Mouse (Mus musculus): Measurements from ENCODE around the gene Fam155a.
A peak's percentile ranks its signal among the peaks of the same experiment; 100 is the strongest.
"Not testable (repeated sequence)": the region's sequence is repeated elsewhere in the genome, so short reads cannot be mapped to it uniquely, and the experiment has no call there.

The Fam155a gene

DNA sequence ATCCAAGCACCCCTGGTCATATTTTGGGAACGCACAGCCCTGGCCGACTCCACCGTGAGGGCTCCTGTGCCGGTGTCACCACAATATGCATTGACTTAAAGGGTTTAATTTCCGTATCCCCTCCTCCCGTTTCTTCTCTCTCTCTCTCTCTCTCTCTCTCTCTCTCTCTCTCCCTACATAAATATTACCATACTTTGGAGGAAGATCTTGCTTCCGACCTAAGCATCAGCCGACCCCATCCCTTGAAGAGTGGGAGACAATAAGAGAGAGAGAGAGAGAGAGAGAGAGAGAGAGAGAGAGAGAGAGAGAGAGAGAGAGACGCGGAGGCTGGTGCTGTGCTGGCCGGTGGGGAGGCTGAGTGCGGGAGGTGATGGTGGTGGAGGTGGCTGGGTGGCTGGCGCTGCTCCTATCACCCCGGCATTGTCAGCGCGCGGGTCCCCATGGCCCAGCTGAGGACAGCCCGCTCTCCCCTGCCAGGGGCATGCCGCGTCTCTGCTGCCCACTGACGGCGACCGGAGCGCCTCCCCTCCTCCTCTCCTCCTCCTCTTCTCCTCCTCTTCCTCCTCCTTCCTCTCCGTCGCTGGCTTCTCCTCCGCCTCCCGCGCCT, at the start of gene Fam155a:
TSS of gene Fam155a (minus strand) at position 163 of the 607 bp plus-strand sequence.
- DNase-seq (ENCODE audit: low read depth, low spot score): no peak

DNA sequence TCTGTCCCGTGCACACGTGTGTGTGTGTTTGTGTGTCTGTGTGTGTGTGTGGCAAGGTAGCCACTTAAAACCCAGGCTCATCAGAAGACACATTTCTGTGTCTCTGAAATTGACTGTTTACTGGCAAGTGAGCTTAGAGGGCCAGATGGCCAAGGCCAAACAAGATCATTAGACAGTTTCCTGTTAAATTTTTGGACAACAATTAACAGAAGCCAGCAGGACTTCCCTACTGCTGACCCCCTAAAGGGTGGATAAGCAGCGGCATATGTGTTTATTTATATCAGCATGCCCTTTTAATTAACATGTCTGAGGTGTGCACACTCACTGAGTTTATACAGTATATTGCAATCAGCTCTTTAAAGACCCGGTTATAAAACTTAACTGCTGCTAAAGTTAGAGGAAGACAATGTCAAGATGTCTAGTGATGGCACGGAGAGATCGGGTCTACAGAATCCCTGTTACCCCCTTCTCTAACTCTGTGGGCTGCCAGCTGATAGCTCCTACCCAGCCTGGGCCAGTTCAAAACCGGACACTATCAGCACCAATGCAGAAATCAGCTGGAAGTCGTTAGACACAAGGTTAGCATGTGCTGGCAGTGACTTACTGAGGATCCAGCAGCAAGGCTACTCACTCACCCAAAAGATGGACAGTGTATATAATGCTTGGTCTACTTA, 42.4 kb upstream of the Fam155a start:
- DNase-seq (ENCODE audit: low read depth, low spot score): no peak

DNA sequence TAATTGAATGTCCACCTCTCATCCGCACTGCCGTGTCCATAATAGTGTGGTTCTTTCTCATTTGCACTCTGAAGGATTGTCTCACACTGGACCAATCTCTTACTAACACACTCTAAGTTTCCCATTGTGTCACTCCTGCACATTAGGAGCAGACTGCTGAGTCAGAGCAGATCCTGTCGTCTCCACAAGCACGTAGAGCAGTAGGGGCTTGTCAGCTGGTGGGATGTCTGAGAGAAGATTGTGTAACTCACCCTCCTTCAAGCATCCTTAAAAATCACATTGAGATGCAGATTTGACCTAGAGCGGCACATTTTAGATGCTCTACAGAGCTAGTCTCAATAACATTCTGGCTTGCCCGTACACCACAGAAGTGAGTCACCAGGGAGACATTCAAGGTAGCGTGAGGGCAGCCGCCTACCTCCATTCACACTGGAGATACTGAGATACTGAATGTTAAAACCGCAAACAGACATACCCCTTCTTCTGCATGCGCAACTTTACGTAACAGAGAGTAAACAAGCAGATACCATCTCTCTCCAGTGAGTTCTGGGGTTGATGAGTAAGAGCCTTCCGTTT, 40.1 kb upstream of the Fam155a start:
- DNase-seq (ENCODE audit: low read depth, low spot score): no peak

DNA sequence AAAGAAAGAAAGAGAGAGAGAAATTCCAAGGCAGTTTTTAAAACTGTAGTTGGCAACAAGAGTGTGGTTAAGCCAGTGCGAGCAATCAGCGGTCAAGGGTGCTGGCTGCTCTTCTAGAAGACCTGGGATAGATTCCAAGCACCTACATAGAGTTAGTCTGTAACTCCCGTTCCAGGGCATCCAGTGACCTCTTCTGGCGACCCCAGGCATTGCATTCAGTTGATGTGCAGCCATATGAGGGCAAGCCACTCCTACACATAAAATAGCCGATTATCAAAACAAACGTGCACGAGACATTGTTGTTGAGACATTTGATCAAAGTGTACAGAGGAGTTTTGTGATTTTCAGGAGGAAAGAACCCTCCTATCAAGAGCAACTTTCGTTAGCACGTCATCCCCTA, 37.6 kb upstream of the Fam155a start:
- DNase-seq (ENCODE audit: low read depth, low spot score): peak; percentile 57

DNA sequence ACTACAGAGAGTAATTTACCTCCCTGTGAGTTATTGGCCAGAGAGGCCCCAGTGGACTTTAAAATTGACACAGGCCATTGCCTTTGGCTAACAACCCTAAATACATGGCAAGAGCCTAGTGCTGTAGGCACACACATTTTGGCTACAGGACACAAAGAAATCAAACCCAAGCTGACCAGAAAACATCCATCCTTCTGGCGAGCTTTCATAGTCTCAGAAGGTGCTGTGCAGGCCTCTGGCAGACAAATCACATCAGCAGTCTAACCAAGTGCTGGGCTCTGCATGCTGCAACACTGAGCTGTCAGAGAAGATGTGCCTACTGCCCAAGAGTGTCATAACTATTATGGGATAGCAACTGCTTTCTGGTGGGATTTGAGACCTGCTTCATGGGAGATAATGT, 34.7 kb upstream of the Fam155a start:
- no peak for DNase-seq (ENCODE audit: low read depth, low spot score)

DNA sequence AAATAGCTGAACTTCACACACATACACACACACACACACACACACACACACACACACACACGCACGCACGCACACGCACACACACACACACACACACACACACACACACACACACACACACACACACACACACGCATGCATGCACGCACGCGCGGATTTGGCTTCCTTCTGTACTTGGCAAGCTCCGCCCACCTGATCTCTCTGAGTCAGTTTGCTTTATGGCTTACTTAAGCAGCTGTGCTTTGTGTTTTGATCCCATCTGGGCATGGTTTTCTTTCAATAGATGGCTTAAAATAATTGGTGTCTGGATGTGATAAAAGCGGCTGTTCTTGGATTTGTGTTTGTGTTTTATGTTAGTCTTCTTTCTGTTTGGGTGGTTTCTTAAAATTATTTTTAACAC, 29.4 kb upstream of the Fam155a start:
- not testable (repeated sequence) for DNase-seq (ENCODE audit: low read depth, low spot score)

DNA sequence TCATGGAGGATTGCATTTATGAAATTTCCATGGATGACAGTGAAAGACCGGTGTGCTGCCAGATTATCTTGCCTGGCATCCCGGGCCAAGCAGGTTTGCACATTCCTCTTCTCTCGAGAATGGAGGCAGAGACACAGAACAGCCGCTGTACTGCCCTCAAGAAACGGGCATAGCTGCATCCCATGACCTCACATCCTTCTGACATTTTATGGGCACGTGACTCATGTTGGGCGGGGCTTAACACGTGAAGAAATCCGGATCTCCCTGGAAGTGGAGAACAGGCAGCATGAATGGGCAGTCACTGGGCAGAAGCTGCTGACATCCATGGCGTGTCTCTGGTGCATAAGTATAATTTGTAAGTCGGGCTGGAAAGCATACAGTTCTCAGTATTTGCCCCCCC, 29.0 kb upstream of the Fam155a start:
- DNase-seq (ENCODE audit: low read depth, low spot score): no peak

DNA sequence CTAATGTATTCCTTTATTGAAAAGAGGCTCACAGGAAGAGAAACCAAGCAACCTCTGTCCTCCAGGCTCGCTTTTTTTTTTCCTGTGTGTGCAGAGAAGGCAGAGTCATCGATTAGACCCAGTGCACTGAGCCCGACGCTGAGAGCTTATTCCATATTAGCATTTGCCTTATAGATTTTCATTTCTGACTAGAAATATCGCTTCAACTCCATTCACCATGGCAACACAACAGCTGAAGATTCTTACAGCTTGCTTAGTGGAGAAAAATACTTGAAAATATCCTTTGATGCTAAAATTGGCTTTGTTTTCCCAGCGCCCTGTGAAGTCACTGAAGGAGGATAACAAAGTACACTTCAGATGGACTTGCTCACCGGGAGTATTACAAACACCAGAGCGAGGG, 26.6 kb upstream of the Fam155a start:
- no peak for DNase-seq (ENCODE audit: low read depth, low spot score)

DNA sequence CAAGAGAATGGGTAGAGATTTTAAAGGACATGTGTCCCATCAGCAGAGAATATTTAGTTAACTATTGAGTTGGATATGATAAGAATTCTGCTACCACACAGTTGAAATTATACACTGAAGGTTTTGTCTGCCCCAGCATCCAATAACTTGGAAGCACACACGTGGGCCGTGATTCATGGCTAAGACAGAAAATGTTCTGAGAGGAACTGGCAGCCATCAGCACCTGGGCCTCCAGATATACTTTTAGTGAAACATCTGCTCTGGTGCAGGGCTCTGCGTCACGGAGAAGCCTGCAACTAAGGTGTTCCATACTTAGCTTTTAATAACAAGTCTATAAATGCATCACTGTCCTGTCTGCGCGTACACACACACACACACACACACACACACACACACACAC, 24.8 kb upstream of the Fam155a start:
- no peak for DNase-seq (ENCODE audit: low read depth, low spot score)

DNA sequence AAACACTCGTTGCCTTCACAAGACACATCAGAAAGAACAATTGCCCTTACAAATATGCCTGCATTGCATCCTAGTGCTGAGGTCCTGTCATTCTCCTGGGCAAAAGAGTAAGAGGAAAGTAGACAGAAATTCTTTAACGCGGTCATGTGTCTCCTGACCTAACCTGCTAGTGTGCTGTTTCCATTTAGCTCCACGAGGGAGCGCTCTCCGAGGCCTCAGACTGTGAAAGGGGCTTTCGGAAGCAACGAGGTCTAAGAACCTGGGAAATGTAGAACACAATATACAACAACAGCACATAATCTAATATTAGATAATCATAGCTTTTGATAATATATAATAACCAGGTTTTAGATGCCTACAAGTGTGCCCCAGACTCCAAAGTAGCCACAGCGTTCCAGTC, 22.4 kb upstream of the Fam155a start:
- DNase-seq (ENCODE audit: low read depth, low spot score): peak; percentile 20

DNA sequence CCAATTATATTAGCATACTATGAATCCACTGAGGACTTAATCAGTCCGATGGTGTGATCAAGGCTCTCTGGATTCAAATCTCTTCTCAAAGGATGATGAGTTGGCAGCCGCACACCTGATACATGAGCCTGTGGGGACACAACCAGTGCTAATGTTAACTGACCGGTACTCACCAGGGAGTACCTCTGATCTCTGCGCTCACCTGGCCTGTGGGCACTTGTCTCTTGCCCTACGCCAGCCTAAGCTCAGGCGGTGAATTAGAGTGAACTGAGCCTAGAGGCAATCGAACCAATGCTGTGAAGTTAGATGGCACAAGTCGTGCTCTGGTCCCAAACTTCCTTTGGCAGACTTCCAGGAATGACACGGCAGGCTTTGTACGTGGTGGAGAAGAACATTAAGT, 9.4 kb upstream of the Fam155a start:
- DNase-seq (ENCODE audit: low read depth, low spot score): no peak

DNA sequence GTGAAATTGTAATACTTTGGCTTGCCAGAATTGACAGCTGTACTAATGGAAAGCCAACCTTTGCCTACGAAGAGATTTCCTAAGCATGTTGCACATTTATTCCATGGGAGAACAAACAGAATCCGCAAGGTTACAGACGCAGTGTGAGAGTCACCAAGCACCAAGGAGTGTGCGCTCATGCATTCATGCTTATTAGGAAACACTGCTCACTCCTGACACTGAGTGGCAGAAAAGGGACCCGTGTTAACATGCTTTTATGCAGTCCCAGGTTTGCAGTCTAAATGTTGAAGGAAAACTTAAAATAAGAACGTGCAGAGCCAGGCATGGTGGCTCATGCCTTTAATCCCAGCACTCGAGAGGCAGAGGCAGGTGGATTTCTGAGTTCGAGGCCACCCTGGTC, 7.2 kb upstream of the Fam155a start:
- no peak for DNase-seq (ENCODE audit: low read depth, low spot score)

DNA sequence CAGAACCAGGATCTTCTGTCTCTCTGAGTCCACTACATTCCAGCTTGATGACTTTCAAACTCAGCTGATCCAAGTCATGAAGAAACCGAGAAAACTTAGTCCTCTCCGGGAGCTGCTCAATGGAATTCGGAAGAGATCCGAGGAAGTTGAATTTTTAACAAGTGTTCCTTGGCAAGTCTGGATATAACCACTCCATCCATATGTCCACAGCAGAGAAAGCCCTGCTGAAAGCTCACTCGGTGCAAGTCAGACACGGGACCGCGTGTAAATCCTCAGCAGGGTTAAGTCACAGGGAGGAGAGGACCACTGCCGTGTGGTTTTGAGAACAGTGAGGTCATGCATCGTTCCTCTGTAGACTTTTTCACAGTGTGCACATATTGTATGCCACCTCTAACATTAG, 5.9 kb upstream of the Fam155a start:
- DNase-seq (ENCODE audit: low read depth, low spot score): no peak

DNA sequence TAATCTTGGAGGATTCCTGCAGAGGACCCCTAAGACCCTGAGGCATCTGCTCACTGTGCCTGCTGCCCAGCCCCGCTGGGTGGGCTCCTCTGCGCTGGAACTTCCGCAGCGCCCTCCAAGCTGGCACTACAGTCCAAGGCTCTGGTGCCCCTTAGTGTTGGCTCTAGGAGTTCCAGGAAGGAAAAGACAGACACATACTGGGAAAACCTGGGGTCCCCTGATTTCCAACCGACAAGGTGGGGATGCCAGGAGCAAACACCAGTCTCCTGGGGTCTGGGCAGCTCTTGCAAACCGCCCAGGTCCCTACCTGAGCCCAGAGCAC, 1.5 kb upstream of the Fam155a start:
- DNase-seq (ENCODE audit: low read depth, low spot score): no peak

DNA sequence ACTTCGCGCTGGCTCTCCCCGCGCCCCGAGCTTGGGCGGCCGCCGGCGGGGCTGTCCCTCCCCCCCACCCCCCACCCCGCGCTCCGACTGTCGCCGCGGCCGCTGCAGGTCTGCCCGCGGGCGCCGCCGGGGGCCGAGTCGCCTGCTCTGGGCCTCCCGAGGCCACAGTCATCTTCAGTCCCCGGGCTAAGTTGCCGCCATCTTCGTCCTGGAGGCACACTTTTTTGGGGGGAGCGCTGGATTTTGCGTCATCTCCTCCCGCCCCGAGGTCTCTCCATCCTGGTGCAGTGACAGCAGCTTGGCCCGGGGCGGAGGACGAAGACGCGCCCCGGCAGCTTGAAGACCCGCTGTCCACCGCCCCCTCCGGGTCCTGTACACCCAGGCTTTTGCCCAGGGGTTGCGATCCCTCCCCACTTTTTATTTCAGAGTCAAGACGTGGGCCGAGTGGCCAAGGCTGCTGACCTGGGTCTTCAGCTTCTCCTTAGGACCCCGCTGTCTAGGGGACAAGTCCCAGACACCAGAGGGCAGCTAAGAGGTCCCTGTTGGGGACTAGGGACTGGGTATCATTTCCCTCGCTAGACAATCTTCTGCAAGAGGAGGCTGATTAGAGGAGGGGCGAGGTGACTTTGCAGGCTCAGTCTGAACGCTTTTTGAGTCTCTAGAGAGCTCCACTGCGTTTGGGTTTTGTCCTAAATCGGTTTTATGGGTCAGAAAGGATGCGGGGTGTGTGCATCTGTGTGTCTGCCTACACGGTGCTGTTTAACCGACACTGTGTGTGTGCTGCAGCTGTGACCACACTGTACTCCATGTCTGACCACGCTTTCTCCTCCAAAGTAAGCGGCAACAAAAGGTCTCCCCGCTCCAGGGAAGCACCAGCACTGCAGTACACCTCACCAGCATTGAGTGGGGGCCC, 901 bp upstream of the Fam155a start:
- DNase-seq (ENCODE audit: low read depth, low spot score): peak; percentile 12

DNA sequence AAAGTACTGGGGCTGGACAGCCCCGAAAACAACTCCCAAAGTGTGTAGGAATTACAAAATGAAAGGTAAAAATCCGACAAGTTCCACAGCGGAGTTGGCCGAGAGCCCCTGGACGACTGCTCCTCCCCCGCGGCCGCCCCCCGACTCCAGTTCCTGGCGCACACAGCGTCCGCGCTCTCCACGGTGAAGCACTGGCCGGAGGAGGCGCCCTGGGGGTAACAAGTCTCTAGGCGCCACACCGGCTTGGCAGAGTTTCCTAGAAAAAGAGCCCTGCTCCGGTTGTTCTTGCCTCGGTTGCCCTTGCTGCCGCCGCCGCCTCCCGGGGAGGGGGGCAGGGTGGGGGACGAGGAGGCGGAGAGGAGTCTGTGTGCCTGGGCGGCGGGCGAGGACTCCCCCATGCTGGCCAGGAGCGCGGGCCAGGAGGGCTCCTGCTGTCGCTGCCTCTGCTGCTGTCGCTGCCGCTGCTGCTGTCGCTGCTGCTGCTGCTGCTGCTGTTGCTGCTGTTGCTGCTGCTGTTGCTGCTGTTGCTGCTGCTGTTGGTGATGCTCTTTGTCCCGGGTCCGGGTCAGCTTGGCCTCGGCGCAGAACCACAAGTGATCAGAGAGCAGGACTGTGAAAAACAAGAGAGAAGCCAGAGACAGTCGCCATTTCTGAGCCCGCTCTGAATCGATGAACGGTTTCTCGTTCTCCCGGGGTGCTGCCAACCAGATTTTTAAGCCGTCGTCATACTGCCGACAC, 531 bp downstream of the Fam155a start:
- peak; percentile 15 for DNase-seq (ENCODE audit: low read depth, low spot score)

DNA sequence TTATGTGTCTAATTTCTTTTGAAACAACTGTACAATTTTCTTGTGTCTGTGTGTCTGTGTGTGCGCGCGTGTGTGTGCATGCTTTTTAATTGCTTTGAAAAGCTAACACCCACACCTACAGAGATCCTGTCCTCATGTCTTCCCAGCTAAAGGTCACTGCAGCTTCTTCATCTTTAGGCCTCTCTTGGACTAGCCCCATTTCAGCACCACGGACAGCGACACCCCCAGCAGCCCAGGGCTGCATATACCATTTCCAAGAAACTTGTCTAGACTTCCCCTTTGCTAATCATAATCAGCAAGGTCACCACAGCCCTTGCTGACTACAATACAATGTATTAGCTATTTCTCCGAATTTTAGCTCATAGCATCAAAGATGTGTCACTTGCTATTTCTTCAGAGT, 1.9 kb downstream of the Fam155a start:
- peak; percentile 60 for DNase-seq (ENCODE audit: low read depth, low spot score)

DNA sequence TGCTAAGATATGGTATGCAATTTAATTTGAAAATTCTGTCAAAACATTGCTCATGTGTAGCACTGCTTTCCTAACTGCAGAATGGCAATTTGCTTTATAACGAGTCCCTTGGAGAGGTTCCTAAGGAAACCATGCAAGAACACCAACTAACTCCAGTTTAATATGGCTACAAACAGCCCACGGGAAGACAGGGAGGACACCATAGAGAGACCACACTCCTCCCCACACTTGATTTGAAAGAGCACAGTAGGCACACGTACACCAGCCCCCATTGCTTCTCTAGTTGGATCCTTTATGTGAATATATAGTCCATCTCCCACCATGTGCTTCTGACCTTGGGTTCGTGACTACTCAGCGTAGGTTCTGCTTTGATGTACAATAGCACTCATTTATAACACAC, 35.8 kb downstream of the Fam155a start:
- no peak for DNase-seq (ENCODE audit: low read depth, low spot score)

DNA sequence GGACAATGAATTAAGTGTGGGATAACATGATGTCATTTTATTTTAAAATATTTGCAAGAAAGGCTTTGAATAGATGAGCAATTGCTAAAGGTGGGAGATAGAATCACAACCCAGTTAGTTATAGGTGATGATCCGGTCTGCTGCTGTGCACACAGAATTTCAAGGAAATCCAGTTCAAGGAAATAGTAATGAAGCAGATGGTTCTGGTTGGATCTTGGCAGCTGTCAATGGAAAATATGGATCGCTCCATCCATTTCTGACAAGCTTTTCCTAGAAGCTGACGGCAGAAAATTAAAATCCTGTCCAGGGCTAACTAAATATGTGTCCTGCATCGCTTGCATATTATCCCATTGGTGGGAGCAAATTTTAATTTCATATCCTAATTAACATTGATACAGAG, 61.2 kb downstream of the Fam155a start:
- DNase-seq (ENCODE audit: low read depth, low spot score): no peak

DNA sequence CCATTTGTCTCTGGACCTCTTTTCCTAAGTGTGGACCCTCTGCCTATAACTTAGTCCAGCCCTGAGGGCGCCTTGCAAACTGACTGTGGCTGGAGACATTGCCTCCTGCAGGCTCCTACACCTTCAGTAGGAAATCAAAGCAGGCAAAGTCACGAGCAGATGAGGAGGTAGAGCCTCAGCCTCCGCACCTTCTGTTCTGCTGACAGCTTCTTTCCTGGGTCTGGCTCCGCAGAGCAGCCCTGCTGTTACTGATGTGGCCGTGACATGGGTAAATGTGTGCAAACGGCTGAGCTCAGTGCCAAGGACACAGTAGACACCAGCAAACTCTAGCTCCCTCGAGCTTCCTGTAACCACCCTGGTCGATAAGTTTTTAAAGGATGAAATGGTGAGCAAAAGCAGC, 63.5 kb downstream of the Fam155a start:
- DNase-seq (ENCODE audit: low read depth, low spot score): no peak

DNA sequence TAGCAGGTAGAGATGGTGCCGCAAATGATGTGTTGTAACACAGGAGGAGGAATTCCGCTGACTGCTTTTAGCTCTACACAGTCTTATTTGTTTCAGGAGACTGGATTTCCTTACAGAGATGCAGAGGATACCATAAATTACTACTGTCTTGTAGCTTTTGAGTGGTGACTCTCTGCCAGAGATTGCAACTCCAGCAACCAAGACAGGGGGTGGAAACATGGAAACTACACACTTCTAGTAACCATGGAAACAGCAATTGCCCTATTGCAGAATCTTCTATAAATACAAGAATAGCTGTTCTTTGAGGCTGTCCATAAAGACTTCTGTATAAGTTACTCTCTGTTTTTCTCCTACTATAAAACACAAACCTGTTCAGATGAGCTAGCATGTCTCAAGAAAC, 76.2 kb downstream of the Fam155a start:
- no peak for DNase-seq (ENCODE audit: low read depth, low spot score)

DNA sequence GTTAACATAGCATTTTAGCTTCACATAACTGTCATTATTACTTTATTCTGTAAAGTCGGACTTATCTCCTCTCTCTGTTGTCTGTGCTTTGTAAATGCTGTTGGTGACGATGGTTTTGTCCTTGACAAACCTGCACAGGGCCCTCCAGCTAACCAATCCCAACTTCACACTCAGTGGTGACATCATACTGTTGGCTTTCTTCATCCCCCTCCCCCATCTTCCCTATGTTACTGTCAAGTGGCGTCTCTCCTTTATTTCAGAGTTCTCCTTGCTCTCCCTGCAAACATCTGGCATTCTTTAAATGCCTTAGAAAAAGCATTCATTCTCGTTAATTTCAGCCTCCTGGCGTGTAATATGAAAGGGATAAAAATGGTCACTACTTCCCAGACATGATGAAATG, 78.6 kb downstream of the Fam155a start:
- DNase-seq (ENCODE audit: low read depth, low spot score): no peak
